Mouse (Mus musculus): ENCODE measurements around the gene Fam19a4. TPM values are rescaled to one million over a fixed set of nuclear protein-coding genes. Genes with fewer than 3 reads are reported as not detected.
"Not testable (repeated sequence)": the region's sequence is repeated elsewhere in the genome, so short reads cannot be mapped to it uniquely, and the experiment has no call there.

The Fam19a4 gene
- total RNA-seq, 2 experiments from 2014 or later: 0.15 to 0.36 TPM

DNA sequence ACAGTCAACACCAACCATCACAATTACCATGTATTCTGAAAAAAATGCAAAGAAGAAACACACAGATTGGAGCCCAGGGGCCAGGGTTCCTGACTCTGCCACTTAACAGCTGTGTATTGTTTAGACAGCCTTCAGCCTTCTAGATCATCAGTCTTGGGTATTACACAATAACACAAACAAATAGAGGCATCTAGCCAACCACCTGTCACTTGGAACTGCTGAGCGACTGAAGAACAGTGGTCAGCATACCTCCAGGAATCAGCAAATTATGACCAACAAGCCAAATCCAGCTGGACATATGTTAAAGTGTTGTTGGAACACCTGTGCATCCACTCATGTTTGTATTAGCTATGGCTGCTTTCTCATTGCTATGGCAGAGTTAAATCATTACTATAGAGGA lies 82.7 kb downstream of the Fam19a4 start:
- no peak for DNase-seq (ENCODE audit: low spot score in 2 of 2)

DNA sequence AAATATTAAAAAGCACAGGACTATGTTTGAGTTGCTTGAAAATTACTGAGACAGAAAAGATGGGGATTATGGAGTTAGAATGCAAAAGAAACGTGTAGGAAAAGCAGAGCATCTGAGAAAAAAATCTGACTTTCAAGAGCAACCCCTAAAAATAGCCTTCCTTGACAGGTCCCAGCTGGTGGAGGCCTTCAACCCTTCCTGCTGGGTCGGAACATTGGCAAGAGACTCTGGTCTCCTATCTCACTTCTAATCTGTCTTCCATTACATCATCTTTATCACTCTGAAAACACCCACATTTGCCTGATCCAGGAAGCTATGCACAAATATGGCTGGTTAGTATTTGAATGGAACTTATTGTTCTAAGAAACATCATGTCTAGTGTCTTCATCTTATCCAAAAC lies 115.4 kb downstream of the Fam19a4 start:
- DNase-seq (ENCODE audit: low spot score in 2 of 2): peak in 1 of 2 experiments; percentile 2

DNA sequence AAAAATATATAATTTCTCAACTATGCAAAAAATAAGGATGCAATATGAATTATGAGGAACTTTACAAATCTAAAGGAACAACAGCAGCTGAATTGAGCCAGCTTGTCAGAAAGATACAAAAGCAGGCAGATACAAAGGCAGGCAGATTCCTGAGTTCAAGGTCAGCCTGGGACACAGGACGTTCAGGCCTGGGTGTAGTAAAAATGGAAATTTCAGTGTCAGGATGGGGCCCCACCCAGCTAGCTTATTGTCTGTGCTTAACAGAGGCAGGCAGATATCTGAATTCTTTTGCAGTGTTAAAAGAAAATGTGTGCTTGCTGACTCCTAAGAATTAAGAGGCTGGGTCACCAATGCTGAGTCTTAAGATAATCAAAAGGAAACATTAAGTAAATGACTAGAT lies 124.4 kb downstream of the Fam19a4 start:
- no peak for DNase-seq (ENCODE audit: low spot score in 2 of 2)

DNA sequence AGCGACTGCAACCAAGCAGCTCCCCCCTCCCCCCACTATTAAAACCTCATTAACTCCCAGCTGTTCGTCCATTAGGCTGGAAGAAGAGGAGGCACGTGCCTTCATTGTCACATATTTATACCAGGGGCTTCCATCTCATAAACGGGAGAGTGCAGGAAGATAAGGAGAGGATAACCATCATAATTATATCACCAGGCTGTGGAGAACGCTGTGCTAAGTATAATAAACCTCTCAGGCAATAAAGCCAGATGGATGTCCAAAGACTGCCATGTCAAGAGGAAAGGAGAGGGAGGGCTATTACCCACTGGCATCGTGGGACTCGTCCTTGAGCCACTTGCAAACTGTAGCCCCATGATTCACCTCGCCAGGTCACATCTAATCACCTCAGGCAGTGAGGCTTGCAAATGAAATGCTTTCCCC lies 151.1 kb downstream of the Fam19a4 start:
- no peak for DNase-seq (ENCODE audit: low spot score in 2 of 2)

DNA sequence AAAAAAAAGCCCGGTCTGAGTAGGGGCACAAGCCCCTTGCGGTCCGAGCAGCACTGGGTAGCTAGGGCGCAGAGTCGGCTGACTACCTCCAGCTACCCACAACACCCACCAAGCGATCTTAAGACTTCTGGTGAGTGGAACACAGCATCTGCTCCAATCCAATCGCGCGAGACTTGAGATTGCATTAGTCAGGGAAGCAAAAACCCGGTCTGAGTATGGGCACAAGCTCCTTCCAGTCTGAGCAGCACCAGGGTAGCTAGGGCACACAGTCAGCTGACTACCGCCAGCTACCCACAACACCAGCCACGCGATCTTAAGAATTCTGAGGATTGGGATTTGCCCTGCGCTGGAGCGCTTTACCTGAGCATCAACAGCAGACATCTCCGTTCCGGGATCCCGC lies 183.1 kb downstream of the Fam19a4 start:
- not testable (repeated sequence) for DNase-seq (ENCODE audit: low spot score in 2 of 2)

DNA sequence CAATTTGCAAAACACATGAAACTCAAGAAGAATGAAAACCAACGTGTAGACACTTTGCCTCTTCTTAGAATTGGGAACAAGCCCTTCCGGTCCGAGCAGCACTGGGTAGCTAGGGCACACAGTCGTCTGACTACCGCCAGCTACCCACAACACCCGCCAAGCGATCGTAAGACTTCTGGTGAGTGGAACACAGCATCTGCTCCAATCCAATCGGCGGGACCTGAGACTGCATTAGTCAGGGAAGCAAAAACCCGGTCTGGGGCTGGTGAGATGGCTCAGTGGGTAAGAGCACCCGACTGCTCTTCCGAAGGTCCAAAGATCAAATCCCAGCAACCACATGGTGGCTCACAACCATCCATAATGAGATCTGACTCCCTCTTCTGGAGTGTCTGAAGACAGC lies 183.6 kb downstream of the Fam19a4 start:
- not testable (repeated sequence) for DNase-seq (ENCODE audit: low spot score in 2 of 2)

DNA sequence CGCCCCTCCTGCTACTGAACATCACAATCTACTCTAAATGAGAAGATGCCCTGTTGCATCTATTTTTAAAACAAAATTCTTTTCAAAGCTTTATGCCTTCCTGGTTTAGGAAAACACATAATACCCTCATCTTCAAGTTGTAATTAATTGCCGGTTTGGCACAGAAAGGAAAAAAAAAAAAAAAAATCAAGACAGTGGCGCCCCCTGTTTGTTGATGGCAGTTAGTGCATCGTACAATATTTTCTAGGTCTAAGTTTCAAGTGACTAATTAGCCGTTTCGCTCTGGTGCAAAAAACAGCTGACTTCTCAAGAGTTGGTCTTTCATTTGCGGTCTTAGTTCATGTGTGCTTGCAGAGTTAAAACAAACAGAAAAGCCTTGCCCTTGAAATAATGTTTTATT lies 207.1 kb downstream of the Fam19a4 start:
- DNase-seq (ENCODE audit: low spot score in 2 of 2): no peak

DNA sequence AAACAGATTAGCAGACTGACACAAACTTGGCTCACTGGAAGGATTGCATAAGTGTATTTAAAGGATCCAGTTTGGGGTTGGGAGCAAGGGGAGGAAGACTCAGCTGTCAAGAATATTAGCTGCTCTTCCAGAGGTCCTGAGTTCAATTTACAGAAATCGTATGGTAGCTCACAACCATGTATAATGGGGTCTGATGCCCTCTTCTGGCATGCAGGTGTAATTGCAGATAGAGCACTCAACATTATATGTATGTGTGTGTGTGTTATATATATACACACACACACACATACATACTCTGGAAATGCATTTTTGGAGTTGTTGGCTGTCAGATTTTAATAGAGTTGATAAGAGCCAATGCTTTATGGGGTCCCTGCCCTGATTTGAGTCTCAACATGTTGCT lies 216.3 kb downstream of the Fam19a4 start:
- peak in 1 of 2 experiments; percentile 1 for DNase-seq (ENCODE audit: low spot score in 2 of 2)

DNA sequence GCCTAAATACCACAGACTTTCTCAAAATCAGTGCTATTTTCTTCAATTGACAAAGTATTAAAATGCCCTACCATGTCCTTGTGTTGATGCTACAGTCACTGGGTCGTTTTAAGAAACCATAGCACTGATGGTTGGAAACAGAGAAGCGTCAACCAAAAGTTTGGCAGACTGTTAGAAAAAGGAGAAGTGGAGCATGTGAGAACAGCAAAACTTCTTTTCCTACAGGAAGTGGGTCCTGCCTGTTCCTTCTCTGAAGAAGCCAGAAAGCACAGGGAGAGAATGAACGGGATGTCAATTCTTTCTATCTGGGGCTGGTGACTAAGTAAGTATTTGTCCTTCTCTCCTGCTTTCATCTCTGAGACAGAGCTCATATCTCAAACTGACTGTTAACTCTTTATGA lies 219.6 kb downstream of the Fam19a4 start:
- no peak for DNase-seq (ENCODE audit: low spot score in 2 of 2)

DNA sequence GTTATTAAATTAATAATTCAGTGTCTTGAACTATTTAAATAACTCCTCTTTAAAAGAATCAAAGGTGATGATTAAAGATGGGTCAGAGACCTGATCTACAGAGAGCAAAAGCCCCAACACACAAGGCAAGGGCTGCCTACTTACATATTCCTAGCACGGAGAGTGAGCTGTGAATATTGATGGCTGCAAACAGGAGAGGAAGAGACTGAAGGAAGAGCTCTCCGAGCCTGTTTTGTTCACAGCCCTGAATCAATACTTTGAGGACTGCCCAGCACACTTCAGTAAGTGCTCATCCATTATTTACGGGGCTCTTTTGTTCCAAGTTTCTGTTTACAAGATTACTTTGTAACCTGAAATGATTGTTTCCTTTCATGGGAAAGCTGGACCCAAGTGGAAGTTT lies 233.6 kb downstream of the Fam19a4 start:
- DNase-seq (ENCODE audit: low spot score in 2 of 2): no peak

DNA sequence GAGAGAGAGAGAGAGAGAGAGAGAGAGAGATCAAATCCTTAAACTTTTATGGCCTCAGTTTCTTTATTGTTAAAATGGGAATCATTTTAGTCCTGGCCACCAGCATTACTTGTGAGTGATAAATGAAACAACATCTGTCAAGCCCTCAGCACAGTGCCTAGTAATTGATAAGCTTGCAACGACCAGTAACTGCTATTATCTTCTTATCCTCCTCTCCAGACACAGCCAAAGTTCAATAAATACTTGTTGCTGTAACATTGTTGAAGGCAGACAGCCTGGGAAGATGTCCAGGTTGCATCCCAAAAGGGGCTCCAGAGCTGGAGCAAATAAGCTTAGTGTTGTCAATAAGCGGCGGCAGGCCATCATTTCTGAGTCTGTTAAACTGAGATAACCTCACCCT lies 257.2 kb downstream of the Fam19a4 start:
- DNase-seq (ENCODE audit: low spot score in 2 of 2): no peak

DNA sequence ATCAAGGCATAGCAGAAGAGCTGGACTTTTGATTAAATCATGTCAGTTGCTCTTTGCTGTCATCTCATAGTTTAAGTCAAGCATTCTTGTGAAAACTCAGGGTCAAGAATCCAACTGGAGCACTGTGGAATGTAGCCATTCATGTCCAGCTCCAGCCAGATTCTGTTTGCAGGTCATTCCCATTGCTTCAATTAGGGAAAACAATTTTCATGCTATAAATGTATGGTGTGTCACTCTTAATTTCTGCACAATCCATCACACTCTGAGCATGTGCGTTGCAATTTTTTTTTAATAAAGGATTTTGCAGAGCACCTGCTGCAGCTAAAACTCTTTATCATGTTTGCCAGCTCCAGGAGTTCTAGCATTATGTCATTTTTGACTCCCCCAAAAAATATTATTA lies 261.5 kb downstream of the Fam19a4 start:
- DNase-seq (ENCODE audit: low spot score in 2 of 2): no peak

DNA sequence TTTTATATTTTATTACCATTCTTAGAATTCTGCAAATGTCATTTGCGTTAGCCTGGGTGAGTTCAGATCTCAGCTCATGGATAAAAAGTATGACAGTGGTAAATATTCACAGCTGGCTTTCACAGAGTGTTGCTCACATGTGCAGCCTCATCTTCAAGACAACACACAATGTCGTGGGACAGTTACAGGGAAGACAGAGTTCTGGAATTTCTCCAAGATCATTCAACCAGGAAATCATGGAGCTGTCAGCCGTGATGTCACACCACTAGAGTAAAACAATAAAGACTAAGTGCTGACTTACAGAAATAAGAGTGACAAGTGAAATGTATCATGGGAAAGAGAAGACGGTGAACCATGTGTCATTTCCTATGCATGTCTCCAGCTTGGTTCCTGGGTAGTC lies 262.8 kb downstream of the Fam19a4 start:
- no peak for DNase-seq (ENCODE audit: low spot score in 2 of 2)

Other genes with a start within 250 kb of the Fam19a4 start
- 10 to 100 TPM; 17.8 to 19.6 TPM for gene Eogt, start 88.8 kb upstream of the Fam19a4 start, total RNA-seq (2021)
- 10 to 100 TPM; 48.4 to 52.3 TPM for gene Tmf1, start 118.7 kb upstream of the Fam19a4 start, total RNA-seq (2021)
- gene Uba3, start 145.2 kb upstream of the Fam19a4 start, total RNA-seq (2021): 10 to 100 TPM; 70.9 to 73.7 TPM
- gene Arl6ip5, start 150.3 kb upstream of the Fam19a4 start, total RNA-seq (2021): 100 to 1,000 TPM; 179 to 187 TPM
- not detected for gene Lmod3, start 192.3 kb upstream of the Fam19a4 start, total RNA-seq (2021)

All from layer of hippocampus, adult 18-20 months (tissue).